Mouse (Mus musculus) megakaryocyte, embryonic 14.5 days (primary cell): ENCODE measurements at regions not wholly inside any gene's neighbourhood (a gene's known extent, or its start where the extent isn't known, plus 50 kb on each side); places are given as distances from the start of the nearest gene placed in this dataset.

Source experiments
- FLI1 ChIP-seq: IDR thresholded peaks from 2 replicates; pipeline ENCODE4 v1.6.1; 2012; ENCODE audit warnings: low read length, inconsistent platforms, mixed read lengths
- GATA1 ChIP-seq: IDR thresholded peaks from 3 replicates; pipeline ENCODE4 v1.6.1; 2012; ENCODE audit warnings: mixed read lengths, low read length, inconsistent platforms, borderline replicate concordance

- TF ChIP-seq GATA1 (no peak), FLI1 (no peak)
Observed at GRCm38 (mm10) chr2:166237554-166238269, 82.2 kb upstream of the Sulf2 start.
